Mouse (Mus musculus) heart, postnatal 0 days (tissue): Measurements from ENCODE around the gene F2rl3. TPM values are rescaled to one million over a fixed set of nuclear protein-coding genes. Genes with fewer than 3 reads are reported as not detected.

ENCODE experiments used
- ATAC-seq: fragments of 200-750 bp; cut with Nextera tagmentation; 2 replicates; pipeline ENCODE4 v1.8.0; 2017; ENCODE audit warnings: low read depth, moderate number of reproducible peaks, moderate library complexity; ENCODE audit not compliant: insufficient read depth
- DNase-seq: peaks from one replicate; pipeline ENCODE4 v3.0.0-alpha.2; 2016; ENCODE audit warnings: low spot score
- H3K27ac ChIP-seq: fragments of 300-500 bp; sonication (generic); 2 replicates; pipeline ENCODE4 v1.5.1; 2014; ENCODE audit warnings: low read depth, mild to moderate bottlenecking
- H3K27me3 ChIP-seq: fragments of 300-500 bp; sonication (generic); 2 replicates; pipeline ENCODE4 v1.6.1; 2014; ENCODE audit warnings: low read length, mixed read lengths; ENCODE audit not compliant: control insufficient read depth, insufficient read depth
- H3K36me3 ChIP-seq: fragments of 300-500 bp; sonication (generic); replicated peaks from 2 replicates; pipeline ENCODE4 v1.6.1; 2014; ENCODE audit warnings: low read length, mixed read lengths; ENCODE audit not compliant: control insufficient read depth, insufficient read depth
- H3K4me1 ChIP-seq: fragments of 300-500 bp; sonication (generic); 2 replicates; pipeline ENCODE4 v1.6.1; 2014; ENCODE audit warnings: antibody characterized with exemption; ENCODE audit not compliant: control insufficient read depth, insufficient read depth
- H3K4me2 ChIP-seq: fragments of 300-500 bp; sonication (generic); 2 replicates; pipeline ENCODE4 v1.6.1; 2014; ENCODE audit warnings: low read depth, mild to moderate bottlenecking, low read length, moderate library complexity
- H3K4me3 ChIP-seq: fragments of 300-500 bp; sonication (generic); 2 replicates; pipeline ENCODE4 v1.5.1; 2014; ENCODE audit warnings: low read depth, low read length
- H3K9ac ChIP-seq: fragments of 300-500 bp; sonication (generic); replicated peaks from 2 replicates; pipeline ENCODE4 v1.6.1; 2014; ENCODE audit warnings: low read depth, low read length, mixed read lengths
- H3K9me3 ChIP-seq: fragments of 300-500 bp; sonication (generic); replicated peaks from 2 replicates; pipeline ENCODE4 v1.6.1; 2016; ENCODE audit warnings: low read length; ENCODE audit not compliant: control insufficient read depth
- CTCF ChIP-seq: IDR thresholded peaks from 2 replicates; pipeline ENCODE4 v1.5.1; 2016; ENCODE audit warnings: antibody characterized with exemption, control low read depth, low read depth
- EP300 ChIP-seq: IDR thresholded peaks from 2 replicates; pipeline ENCODE4 v1.6.1; 2016; ENCODE audit warnings: antibody characterized with exemption, low read depth
- WGBS: fragments of 180-500 bp; shearing (Covaris S2); extraction: QIAGEN DNeasy Blood & Tissue Kit; methylation state at CpG from one replicate; pipeline ENCODE4 v1.1.7; 2014; 5-methylcytosine and 5-hydroxymethylcytosine counted together
- polyA plus RNA-seq: library from polyadenylated mRNA; unstranded; fragments of >200 nt; fragmentation: Nextera tagmentation; extraction: Ambion mirVana; gene quantifications from 2 replicates; pipeline ENCODE4 v1.2.1, GENCODE M21; 2015
- total RNA-seq: library from RNA; depleted of rRNA; stranded (reverse); fragments of >200 nt; gene quantifications from 2 replicates; pipeline ENCODE4 v1.2.3, GENCODE M21; 2014; ENCODE audit warnings: low replicate concordance; rRNA removed

The F2rl3 gene
- total RNA-seq (0.46 and 1.1 TPM in 2 replicates), polyA plus RNA-seq (1.5 and 1.8 TPM in 2 replicates)

GRCm38 (mm10) chr8:72761322-72762051, at the start of gene F2rl3:
Gene F2rl3 (plus strand): TSS chr8:72761880.
- peak within 1 kb of the TSS; percentile 31 for H3K4me2 ChIP-seq
- H3K4me3 ChIP-seq, result no peak within 1 kb of the TSS
- H3K27ac ChIP-seq, result peak within 1 kb of the TSS; percentile 57
- H3K27me3 ChIP-seq, result no peaks in the 10 kb centered on the region
- peak; percentile 56 for ATAC-seq
- 55% methylated on average over 7 of the region's 7 CpGs for WGBS
- TF ChIP-seq CTCF (no peak), EP300 (peak; percentile 68)
- H3K4me1 ChIP-seq, result peaks cover 3% of the 10 kb centered on the region; the same call in 1 of the 2 replicates
- H3K9me3 ChIP-seq, result no peaks in the 10 kb centered on the region
- no peak for DNase-seq
- H3K36me3 ChIP-seq, result peaks cover 22% of the 10 kb centered on the region; the same call in 1 of the 2 replicates
- no peak within 1 kb of the TSS for H3K9ac ChIP-seq

GRCm38 (mm10) chr8:72712569-72712968, 49.1 kb upstream of the F2rl3 start:
- H3K9me3 ChIP-seq, result no peaks in the 10 kb centered on the region
- WGBS, result 55% methylated on average over 6 of the region's 6 CpGs

GRCm38 (mm10) chr8:72716594-72716993, 45.1 kb upstream of the F2rl3 start:
- DNase-seq (no peak), ATAC-seq (no peak)
- Histone ChIP-seq H3K36me3 (no peaks in the 10 kb centered on the region), H3K4me2 (no peak overlapping the region), H3K27ac (no peak overlapping the region), H3K4me3 (no peak overlapping the region), H3K4me1 (no peaks in the 10 kb centered on the region), H3K9me3 (no peaks in the 10 kb centered on the region), H3K27me3 (no peaks in the 10 kb centered on the region), H3K9ac (no peak overlapping the region)
- TF ChIP-seq EP300 (no peak), CTCF (no peak)
- WGBS, result 61% methylated on average over 5 of the region's 5 CpGs

More at GRCm38 (mm10) chr8:72712569-72712968, 49.1 kb upstream of the F2rl3 start:
- Histone ChIP-seq H3K4me1 (no peaks in the 10 kb centered on the region), H3K27ac (no peak overlapping the region), H3K27me3 (no peaks in the 10 kb centered on the region), H3K4me3 (no peak overlapping the region), H3K4me2 (no peak overlapping the region), H3K36me3 (no peaks in the 10 kb centered on the region), H3K9ac (no peak overlapping the region)
- no peak for TF ChIP-seq EP300
- no peak for TF ChIP-seq CTCF
- ATAC-seq, result no peak
- no peak for DNase-seq

- Histone ChIP-seq H3K9ac (no peak overlapping the region), H3K4me3 (no peak overlapping the region), H3K36me3 (peaks cover 6% of the 10 kb centered on the region), H3K27me3 (no peaks in the 10 kb centered on the region), H3K4me1 (peaks cover 5% of the 10 kb centered on the region; the same call in 1 of the 2 replicates), H3K9me3 (no peaks in the 10 kb centered on the region), H3K27ac (no peak overlapping the region), H3K4me2 (no peak overlapping the region)
- TF ChIP-seq CTCF, result no peak
- TF ChIP-seq EP300, result no peak
- 4% methylated on average over 1 of the region's 1 CpGs for WGBS
- ATAC-seq (no peak), DNase-seq (peak; percentile 33)
Observed at GRCm38 (mm10) chr8:72720541-72720940, 41.1 kb upstream of the F2rl3 start.

- peaks cover 31% of the 10 kb centered on the region for H3K36me3 ChIP-seq
- H3K9me3 ChIP-seq, result no peaks in the 10 kb centered on the region
- TF ChIP-seq CTCF, result no peak
- no peak for TF ChIP-seq EP300
- H3K4me1 ChIP-seq, result peaks cover 5% of the 10 kb centered on the region; the same call in 1 of the 2 replicates
- H3K4me2 ChIP-seq, result peak within 1 kb of the TSS; percentile 77
- peak within 1 kb of the TSS; percentile 63 for H3K27ac ChIP-seq
- DNase-seq (peak; percentile 93), ATAC-seq (peak; percentile 100)
- 14% methylated on average over 56 of the region's 56 CpGs for WGBS
- no peaks in the 10 kb centered on the region for H3K27me3 ChIP-seq
- H3K9ac ChIP-seq, result peak within 1 kb of the TSS; percentile 96
- peak within 1 kb of the TSS; percentile 97 for H3K4me3 ChIP-seq
Observed at GRCm38 (mm10) chr8:72722769-72723650, 38.7 kb upstream of the F2rl3 start, which contains the start of gene Sin3b. Gene Sin3b (plus strand): TSS chr8:72723285.
